Mouse (Mus musculus): ENCODE measurements around the gene Tmem45a.
A peak's percentile ranks its signal among the peaks of the same experiment; 100 is the strongest.

Tmem45a gene

GRCm38 (mm10) chr16:56795481-56796139 is 90.4 kb downstream of the Tmem45a start, which contains the start of gene Adgrg7:
Gene Adgrg7 (minus strand): TSS chr16:56795855.
- no peak for DNase-seq

DNA sequence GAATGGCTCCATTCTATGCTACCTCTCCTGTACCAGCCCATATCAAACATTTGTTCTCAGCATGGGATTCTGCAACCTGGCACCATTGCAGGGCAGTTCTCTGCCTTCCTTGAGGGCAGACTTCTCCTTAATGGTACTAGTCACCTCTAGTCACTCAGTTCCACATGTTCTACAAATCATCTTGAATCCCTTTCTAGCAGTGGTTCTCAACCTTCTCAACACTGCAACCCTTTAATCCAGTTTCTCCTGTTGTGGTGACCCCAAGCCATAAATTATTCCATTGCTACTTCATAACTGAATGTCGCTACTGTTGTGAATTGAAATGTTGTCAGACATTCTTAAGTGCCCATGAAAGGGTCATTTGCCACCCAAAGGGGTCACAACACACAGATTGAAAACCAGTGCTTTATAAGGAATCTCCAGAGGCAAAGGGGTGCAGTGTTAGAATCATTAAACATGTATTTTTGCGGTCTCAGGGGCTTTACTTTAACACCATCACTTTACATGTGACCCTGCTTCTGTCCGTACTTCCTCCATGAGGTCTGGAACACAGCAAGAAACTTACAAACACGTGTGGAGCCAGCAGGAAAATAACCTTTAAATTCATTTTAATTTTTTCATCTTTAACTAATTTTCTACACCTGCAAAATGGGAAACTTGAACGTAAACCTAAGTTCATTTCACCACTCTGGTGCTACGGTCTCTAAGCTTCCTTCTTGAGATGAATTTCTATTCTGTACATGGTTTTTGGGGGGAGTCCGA is 91.4 kb downstream of the Tmem45a start:
- DNase-seq = no peak

DNA sequence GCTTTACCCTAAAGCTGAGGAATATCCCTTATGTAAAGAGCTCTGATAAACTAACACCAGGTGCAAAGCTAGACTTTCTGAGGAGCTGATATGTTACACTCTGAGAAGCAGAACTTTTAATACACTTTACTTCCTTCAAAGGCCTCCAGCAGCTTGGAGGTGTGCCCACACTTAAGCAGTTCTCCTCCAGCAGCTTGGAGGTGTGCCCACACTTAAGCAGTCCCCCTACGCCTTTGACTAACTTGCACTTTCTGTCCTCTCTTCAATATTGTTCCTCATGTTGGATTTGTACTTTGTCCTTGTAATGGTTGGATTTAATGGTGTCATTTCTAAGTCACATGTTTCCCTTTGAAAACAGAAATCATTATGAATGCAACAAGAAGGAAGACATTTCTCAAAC is 92.2 kb downstream of the Tmem45a start:
- DNase-seq = no peak

- no peak for DNase-seq
Observed at GRCm38 (mm10) chr16:56785943-56786342, 100.0 kb downstream of the Tmem45a start.

- DNase-seq = peak; percentile 65
Observed at GRCm38 (mm10) chr16:56771163-56772105, 114.5 kb downstream of the Tmem45a start.

Data from lung, postnatal 10 days (tissue).